Mouse (Mus musculus) liver, embryonic 14 days (tissue): ENCODE results near the gene Ak8. TPM values are rescaled to one million over a fixed set of nuclear protein-coding genes. Genes with fewer than 3 reads are reported as not detected.

Source experiments
- polyA plus RNA-seq: library from polyadenylated mRNA; depleted of rRNA; stranded (reverse); fragments of >200 nt; gene quantifications from 2 replicates; pipeline ENCODE4 v1.2.3, GENCODE M21; 2012; rRNA removed

The Ak8 gene
- polyA plus RNA-seq = 0.11 and 0.17 TPM in 2 replicates

DNA sequence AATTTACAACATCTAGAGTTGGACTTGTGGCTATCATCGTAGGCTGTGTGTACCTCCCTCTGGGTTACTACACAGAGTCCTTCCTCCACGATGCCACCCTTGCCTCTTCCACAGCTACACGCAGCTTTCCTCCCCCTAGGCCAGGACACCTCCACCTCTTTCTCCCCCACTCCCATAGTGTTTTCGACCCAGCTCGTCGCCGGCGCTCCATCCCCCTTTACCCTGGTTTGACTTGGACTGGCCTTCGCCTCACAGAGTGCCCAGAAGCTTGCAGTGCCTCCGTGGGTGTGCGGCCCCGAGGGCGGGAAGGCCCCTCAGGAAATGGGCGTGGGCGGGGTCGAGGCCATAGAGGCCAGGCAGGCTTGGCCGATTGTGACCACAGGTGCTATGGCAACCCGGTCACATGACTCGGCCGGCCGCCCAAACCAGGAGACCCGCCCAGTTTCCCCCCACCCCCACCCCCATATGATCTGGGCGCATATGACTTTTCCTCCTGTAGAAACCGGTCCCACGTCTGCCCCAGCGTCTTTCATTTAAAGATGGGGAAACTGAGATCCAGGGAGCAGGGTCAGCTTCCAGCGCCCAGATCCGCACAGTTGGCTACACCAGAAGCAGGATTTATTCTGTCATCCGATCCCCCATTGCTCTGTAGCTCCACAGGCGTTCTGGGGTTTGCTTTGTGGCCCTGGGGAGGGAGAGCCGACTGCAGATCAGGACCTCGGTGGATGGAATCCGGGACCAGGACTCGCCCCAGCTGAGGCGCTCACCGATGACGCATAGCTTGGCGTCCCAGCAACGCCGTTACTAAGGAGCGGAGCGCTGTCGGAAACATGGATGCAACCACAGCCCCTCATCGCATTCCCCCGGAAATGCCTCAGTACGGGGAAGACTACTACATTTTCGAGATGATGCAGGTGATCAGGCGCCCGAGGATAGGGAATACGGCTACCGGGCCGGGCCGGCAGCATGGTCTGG, at the start of gene Ak8, which contains the start of gene Spaca9:
Ak8 (plus strand) TSS at position 804 of the 975 bp plus-strand sequence.
Spaca9 (minus strand) TSS at position 367 of the 975 bp plus-strand sequence.

DNA sequence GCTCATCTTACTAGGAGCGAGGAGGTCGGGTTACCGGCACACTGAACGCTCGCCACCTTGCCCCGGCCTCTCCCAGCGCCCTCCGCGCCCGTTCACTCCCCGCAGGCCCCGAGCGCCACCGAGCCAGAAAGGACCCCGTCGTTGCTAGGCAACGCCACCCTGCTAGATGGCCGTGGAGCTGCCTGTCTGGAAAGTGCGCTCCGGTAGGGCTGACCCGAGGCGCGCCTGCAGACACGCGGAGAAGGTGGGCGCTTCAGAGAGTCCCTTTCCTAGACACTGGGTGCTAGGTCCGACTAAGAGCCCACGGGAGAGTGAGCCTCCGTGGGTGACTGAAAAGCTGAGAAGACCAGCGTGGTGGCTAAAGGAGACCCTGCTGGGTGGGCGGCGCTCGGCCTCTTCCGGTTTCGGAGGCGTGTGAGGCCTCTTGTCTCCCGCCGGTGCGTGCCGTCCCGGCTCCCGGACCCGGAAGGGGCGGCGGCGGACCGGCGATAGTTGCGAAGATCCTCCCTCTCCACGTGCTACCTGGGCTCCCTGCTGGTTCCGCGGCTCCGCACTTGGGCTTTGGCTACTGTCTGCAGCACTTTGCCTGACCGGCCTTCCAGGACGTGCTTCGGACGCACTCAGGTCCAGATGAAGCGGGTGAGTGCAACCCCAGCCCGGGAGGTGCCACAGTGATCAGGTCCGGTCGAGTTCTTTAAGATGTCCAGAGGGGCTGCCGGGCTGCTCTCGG, 140.4 kb downstream of the Ak8 start, which contains the start of the genes Gtf3c4 and Ddx31:
Gtf3c4 (minus strand) TSS at position 139 of the 730 bp plus-strand sequence.
Ddx31 (plus strand) TSS at position 185 of the 730 bp plus-strand sequence.

Other genes starting within 250 kb of the Ak8 start
- gene 1700007K13Rik, start 233.8 kb upstream of the Ak8 start, polyA plus RNA-seq = not detected in 2 replicates
- gene Mrps2, start 232.1 kb upstream of the Ak8 start, polyA plus RNA-seq = 18.3 and 21.0 TPM in 2 replicates
- 0.27 and 0.44 TPM in 2 replicates for gene Gbgt1, start 203.3 kb upstream of the Ak8 start, polyA plus RNA-seq
- 0.12 TPM in 1 of 2 replicates, not detected in the other for gene Gm10134, start 194.1 kb upstream of the Ak8 start, polyA plus RNA-seq
- gene Ralgds, start 187.0 kb upstream of the Ak8 start, polyA plus RNA-seq = 1.9 and 2.4 TPM in 2 replicates
- 0.05 TPM in 1 of 2 replicates, not detected in the other for gene Cel, start 136.8 kb upstream of the Ak8 start, polyA plus RNA-seq
- 12.1 and 12.9 TPM in 2 replicates for gene Gtf3c5, start 116.4 kb upstream of the Ak8 start, polyA plus RNA-seq
- 58.0 and 70.1 TPM in 2 replicates for gene Gfi1b, start 78.2 kb upstream of the Ak8 start, polyA plus RNA-seq
- gene Tsc1, start 58.9 kb upstream of the Ak8 start, polyA plus RNA-seq = 5.0 and 5.8 TPM in 2 replicates
- 1.3 and 1.6 TPM in 2 replicates for gene Spaca9, start 437 bp upstream of the Ak8 start, polyA plus RNA-seq
- gene Gtf3c4, start 140.2 kb downstream of the Ak8 start, polyA plus RNA-seq = 4.2 and 5.1 TPM in 2 replicates
- gene Ddx31, start 140.2 kb downstream of the Ak8 start, polyA plus RNA-seq = 3.1 and 3.6 TPM in 2 replicates
- not detected in 2 replicates for gene Barhl1, start 216.5 kb downstream of the Ak8 start, polyA plus RNA-seq